Mouse (Mus musculus) urinary bladder, postnatal 14 days (tissue): ENCODE data around the gene Ptprt.

ENCODE experiments used
- DNase-seq: peaks from one replicate; pipeline ENCODE4 v3.0.0; 2021; ENCODE audit warnings: low spot score

The Ptprt gene

GRCm38 (mm10) chr2:162581651-162582050, 79.3 kb downstream of the Ptprt start:
- DNase-seq, result no peak

- no peak for DNase-seq
Observed at GRCm38 (mm10) chr2:162577819-162578218, 83.1 kb downstream of the Ptprt start.

GRCm38 (mm10) chr2:162572851-162573250, 88.1 kb downstream of the Ptprt start:
- no peak for DNase-seq

- DNase-seq, result no peak
Observed at GRCm38 (mm10) chr2:162571037-162571436, 89.9 kb downstream of the Ptprt start.

- DNase-seq, result no peak
Observed at GRCm38 (mm10) chr2:162568308-162569100, 92.4 kb downstream of the Ptprt start.

GRCm38 (mm10) chr2:162548312-162548711, 112.6 kb downstream of the Ptprt start:
- DNase-seq, result no peak

- no peak for DNase-seq
Observed at GRCm38 (mm10) chr2:162531638-162532037, 129.3 kb downstream of the Ptprt start.

- DNase-seq, result no peak
Observed at GRCm38 (mm10) chr2:162528911-162529310, 132.0 kb downstream of the Ptprt start.

- DNase-seq, result no peak
Observed at GRCm38 (mm10) chr2:162515993-162516392, 145.0 kb downstream of the Ptprt start.

- DNase-seq, result no peak
Observed at GRCm38 (mm10) chr2:162513072-162513471, 147.9 kb downstream of the Ptprt start.

- no peak for DNase-seq
Observed at GRCm38 (mm10) chr2:162512094-162512493, 148.9 kb downstream of the Ptprt start.

GRCm38 (mm10) chr2:162509016-162509415, 151.9 kb downstream of the Ptprt start:
- DNase-seq, result no peak

- no peak for DNase-seq
Observed at GRCm38 (mm10) chr2:162507664-162508063, 153.3 kb downstream of the Ptprt start.

- DNase-seq, result no peak
Observed at GRCm38 (mm10) chr2:162504850-162505249, 156.1 kb downstream of the Ptprt start.

- DNase-seq, result no peak
Observed at GRCm38 (mm10) chr2:162499501-162499915, 161.4 kb downstream of the Ptprt start.

GRCm38 (mm10) chr2:162498191-162498590, 162.8 kb downstream of the Ptprt start:
- DNase-seq, result no peak

GRCm38 (mm10) chr2:162484036-162484435, 176.9 kb downstream of the Ptprt start:
- no peak for DNase-seq

GRCm38 (mm10) chr2:162443106-162443505, 217.8 kb downstream of the Ptprt start:
- DNase-seq, result no peak

GRCm38 (mm10) chr2:162436646-162437045, 224.3 kb downstream of the Ptprt start:
- no peak for DNase-seq

- DNase-seq, result no peak
Observed at GRCm38 (mm10) chr2:162430171-162430570, 230.8 kb downstream of the Ptprt start.

GRCm38 (mm10) chr2:162426114-162426513, 234.8 kb downstream of the Ptprt start:
- DNase-seq, result no peak

- no peak for DNase-seq
Observed at GRCm38 (mm10) chr2:162418181-162418580, 242.8 kb downstream of the Ptprt start.

GRCm38 (mm10) chr2:162413073-162413812, 247.7 kb downstream of the Ptprt start:
- DNase-seq, result no peak
